Mouse (Mus musculus) lung, postnatal 25 days (tissue): ENCODE results near the gene Gm7945.
"Not testable (repeated sequence)": the region's sequence is repeated elsewhere in the genome, so short reads cannot be mapped to it uniquely, and the experiment has no call there.

Experiments used
- DNase-seq: peaks from one replicate; pipeline ENCODE4 v3.0.0; 2022; ENCODE audit warnings: low spot score

The Gm7945 gene

GRCm38 (mm10) chr14:41386279-41386678 is at the start of gene Gm7945:
Gene Gm7945 (minus strand): TSS chr14:41386379.
- not testable (repeated sequence) for DNase-seq

- DNase-seq = not testable (repeated sequence)
Observed at GRCm38 (mm10) chr14:41425393-41426075, 39.4 kb upstream of the Gm7945 start.

GRCm38 (mm10) chr14:41424694-41425093 is 38.5 kb upstream of the Gm7945 start:
- not testable (repeated sequence) for DNase-seq

GRCm38 (mm10) chr14:41408181-41408580 is 22.0 kb upstream of the Gm7945 start, which contains the start of gene Gm6482:
Gene Gm6482 (minus strand): TSS chr14:41408281.
- not testable (repeated sequence) for DNase-seq

GRCm38 (mm10) chr14:41348309-41348708 is 37.9 kb downstream of the Gm7945 start, which contains the start of gene Gm5798:
Gene Gm5798 (plus strand): TSS chr14:41348609.
- DNase-seq = not testable (repeated sequence)
